Mouse (Mus musculus) naive thymus-derived CD4-positive, alpha-beta T cell, adult 2 months (primary cell): ENCODE measurements around the gene Rbl2.

Experiments
- DNase-seq: peaks from one replicate; pipeline ENCODE4 v3.0.0-alpha.2; 2011; ENCODE audit warnings: low read depth

The Rbl2 gene

DNA sequence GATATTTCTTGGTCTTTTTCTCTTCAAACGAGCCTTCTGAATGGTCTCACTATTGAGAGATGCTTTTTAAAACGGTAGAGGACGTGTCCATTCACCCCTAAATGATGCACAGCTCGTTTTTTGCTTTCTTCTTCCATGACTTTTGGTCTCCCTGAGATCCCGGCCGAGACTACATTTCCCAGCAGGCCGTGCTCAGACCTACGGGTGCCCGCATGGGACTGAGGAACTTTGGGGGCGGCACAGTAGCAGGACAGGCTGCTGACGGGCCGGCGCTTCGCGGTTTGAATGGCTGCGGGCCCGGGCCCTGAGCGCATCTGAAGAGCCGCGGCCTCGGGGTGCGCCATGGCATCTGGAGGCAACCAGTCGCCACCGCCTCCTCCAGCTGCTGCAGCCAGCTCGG lies at the start of gene Rbl2:
TSS of gene Rbl2 (plus strand) at position 224 of the 400 bp plus-strand sequence.
- peak; percentile 92 for DNase-seq

DNA sequence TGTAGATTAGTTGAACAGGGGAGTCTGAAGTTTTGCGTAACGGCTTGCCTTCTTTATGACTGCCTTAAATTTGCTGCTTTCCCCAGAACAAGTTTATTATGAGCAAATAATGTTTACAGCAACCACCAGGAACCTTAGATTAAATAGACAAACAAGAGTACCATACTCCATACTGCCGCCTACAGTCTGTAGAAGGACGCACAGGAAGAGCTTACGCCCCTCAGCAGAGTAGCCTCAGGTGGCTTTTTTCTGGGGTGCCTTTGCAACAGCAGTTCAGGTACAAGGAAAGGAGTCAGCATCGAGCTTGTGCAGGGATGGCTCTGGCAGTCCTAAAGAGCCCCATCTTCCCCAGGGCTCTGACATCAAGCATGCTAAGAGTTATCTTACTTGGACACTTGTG lies 35.4 kb upstream of the Rbl2 start:
- no peak for DNase-seq

DNA sequence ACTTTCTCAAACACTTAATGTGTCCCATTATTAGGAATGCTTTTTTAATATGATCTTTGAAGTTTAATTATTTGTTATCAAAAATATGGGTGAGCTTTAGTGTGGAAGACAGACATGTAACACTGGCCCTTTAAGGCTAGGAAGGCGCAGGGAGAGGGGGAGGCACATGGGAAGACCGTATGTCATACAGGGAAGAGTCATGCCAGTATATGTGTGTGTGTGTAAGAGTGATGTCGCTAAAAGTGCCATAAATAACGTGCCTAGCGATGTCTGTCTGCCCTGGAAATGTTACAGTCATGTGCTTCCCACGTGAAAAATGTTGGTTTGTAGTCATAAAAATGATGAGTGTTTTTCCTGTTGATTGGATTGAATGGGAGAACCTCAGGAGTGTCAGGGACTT lies 33.0 kb upstream of the Rbl2 start:
- DNase-seq: no peak

DNA sequence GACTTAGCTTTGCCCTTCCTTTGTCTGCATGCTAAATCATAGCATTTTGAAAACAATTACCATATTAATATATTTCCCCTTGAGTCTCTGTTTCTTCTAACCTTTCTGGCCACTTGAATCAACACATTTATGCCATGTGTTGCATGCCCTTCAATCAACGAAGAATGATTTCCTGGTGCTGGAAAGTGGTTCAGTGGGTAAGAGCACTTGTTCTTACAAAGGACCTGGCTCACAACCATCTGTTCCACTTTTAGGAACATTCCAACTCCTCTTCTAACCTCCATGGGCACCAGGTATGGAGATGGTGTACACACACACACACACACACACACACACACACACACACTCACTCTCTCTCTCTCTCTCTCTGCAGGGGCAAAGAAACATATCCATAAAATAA lies 31.2 kb upstream of the Rbl2 start:
- DNase-seq: no peak

DNA sequence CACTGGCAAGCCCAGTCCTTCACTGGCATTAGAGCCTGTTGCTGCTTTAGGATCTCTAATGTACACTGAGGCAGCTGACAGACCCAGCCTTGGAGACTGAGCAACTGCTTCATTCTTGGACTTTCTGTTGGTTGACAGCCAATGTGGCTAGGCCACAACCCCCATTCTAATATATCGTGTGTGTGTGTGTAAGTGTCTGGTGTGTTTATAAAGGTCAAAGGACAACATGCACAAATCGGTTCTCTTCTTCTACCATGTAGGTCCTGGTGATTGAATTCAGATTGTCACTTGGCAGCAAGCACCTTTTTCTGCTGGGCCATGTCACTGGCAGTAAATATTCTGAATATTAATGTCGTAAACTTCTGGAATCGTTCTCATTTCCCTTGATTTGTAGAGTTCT lies 23.5 kb upstream of the Rbl2 start:
- DNase-seq: no peak

DNA sequence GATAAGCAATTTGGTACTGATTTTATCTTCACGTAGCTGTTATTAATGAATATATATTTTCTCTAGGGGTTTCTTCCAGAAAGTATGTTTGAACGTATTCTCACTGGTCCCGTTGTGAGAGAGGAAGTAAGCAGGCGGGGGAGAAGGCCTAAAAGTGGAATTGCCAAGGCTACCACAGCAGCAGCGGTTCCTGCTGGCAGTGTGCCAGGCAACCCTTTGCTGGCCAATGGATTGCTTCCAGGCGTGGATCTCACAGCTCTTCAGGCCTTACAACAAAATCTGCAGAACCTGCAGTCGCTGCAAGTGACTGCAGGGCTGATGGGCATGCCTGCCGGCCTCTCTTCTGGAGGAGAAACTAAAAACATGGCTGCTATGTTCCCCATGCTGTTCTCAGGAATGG lies 18.8 kb upstream of the Rbl2 start:
- no peak for DNase-seq

DNA sequence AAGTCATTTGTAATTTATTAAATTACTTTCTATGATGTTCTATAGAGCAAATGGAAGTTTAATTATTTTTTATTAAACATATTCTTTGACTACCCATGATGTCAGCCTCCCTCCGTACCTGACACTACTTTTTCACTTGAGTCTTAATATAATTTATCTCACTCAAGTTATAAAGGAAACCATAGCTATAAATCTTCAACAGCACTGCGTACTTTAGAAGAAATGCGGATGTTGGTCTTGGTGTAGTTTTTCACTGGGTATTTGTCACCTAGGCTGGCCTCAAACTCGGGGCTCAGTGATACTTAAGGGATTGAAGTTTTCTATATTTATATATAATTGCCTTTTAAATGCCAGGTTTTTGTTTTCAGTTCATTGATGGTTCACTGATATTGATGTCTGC lies 15.4 kb upstream of the Rbl2 start:
- no peak for DNase-seq

DNA sequence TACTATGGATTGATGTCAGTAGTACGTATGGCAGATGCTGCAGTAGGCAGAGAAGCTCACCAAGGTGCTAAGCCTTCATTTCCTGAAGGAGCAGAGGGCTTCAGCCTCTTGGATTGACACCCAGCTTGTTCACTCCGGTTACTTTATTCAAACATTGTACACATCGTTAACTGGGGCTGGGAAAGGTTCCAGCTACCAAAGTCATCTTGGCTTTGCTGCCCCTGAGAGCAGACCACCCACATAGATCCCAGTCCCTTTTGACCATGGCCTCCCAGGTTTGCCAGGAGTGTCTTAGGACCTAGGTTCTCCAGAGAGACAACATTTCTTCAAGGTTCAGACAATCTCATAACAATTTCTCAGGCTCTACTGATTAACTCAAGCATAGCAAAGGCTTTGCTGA lies 13.0 kb upstream of the Rbl2 start:
- no peak for DNase-seq

DNA sequence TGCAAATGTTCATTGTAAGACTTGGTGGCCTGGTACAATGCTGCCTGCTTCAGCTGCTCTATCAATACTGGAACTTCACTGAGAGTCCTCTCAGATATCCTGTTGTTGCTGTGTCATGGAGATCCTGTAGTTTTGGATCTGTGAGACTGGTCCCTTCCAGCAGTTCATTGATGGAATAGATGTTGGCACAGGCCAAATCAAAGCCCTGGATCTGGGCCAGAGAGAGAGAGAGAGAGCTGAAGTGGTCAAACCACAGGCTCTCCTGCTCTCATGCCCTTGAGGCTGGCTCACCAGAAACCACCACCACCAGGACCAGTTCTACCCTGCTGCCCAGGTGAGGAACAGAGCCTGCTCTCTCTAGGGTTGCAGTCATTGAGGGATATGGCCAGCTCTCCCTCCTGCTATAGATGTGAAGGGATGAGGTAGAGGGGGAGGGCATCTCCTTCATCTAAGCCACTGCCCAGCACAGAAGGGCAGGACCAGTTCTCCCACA lies 10.7 kb upstream of the Rbl2 start:
- DNase-seq: no peak

DNA sequence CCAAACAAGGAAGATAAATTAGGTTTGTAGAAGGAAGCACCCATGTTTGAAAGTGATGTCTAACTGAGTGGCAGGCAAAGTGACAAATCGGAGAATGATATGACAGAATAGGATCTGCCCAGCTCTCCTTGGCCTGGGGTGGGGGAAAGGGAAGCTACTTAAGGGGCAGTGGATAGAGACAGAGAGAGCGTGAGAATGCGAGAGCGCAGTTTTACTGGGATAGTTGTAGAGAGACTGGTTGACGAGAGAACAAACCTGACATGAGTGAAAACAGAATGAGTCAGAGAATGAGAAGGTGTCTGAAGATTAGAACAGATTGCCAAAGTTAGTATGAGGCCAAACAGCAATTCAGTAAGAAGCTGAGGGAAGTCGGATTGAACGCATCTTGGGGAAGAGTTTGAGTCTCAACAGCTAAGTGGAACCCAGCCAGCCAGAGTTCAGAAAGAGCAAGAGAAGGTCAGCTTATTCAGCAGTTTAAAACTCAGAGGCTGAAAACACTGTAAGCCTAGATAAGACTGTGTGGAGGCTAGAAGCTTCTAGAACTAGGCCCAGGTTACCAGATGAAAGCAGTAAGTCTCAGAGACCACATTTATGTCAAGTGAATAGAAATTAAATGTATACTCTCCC lies 9.9 kb upstream of the Rbl2 start:
- no peak for DNase-seq

DNA sequence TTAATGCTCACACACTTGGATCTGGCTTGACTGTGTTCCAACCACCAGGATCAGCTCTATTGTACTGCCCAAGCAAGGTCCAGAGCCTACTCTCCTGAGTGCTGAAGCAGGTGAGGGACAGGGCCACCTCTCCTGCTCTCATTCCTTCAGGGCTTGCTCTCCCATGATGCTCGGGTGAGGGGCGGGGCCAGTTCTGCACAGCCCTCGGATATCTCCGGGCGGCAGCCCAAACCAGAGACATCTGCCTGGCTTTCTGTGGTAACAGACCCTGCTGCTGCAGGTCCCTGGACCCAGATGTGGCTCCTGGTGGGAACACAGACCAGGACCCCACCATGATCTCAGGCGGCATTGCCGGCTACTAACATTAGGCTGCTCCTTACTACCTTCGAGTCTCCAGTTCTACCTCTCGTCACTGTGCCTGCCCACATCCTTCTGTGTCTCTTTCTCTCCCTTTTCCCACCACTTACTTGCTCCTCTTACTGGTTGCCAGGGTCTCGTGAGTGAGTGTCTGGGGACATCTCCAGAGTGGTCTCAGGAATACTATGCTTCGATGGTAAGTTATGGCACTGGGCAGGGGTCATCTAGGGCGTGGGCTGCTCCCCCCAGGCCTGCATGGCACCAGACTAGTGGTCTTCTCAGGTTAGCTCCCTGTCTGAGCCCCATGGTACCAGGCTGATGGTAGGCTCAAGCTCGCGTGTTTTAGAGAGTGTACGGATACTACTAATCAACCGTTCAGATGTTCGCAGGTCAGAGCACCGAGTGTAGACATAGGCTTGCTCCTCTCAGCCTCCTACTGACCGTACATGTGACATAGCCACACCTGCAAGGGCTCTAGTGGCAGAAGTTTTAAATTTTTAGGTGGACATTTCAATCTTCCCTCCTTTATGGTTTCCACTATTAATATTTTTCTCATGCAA lies 9.0 kb upstream of the Rbl2 start:
- no peak for DNase-seq

DNA sequence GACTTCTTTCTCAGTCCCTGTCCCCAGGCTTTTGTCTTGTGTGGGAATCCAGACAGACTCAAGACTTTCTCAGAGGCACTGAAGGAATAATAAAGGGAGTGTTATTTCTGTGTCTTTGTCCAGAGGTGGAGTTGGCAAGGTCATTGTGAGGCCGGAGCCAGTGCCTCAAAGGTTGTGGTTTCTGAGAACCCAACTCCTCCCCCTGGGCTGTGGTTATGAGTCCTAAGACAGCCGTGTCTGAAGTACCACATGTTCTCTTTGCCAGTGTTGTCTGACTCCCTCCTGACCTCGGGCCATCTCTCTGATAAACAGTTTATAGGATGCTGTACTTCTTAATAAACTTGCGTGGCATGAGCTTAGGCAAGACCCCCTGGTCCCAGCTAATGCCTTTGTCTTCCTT lies 4.7 kb upstream of the Rbl2 start:
- no peak for DNase-seq

DNA sequence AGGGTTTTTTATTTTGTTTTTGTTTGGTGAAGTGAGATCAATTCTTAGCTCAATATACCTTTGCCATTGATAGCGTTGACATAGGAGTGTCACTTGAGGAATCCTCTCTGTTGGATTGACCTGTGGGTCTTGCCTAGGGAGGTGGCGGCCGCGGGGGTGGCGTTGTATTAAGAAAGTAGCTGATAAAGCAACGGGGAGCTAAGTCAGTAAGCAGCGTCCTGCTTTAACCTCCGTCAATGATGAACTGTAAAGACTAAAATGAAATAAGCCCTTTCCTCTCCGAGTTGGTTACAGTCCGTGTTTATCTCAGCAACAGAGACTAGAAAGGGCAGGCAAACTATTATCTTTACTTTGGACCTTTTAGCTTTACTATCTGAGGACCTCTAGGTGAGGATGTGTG lies 450 bp upstream of the Rbl2 start:
- DNase-seq: no peak

DNA sequence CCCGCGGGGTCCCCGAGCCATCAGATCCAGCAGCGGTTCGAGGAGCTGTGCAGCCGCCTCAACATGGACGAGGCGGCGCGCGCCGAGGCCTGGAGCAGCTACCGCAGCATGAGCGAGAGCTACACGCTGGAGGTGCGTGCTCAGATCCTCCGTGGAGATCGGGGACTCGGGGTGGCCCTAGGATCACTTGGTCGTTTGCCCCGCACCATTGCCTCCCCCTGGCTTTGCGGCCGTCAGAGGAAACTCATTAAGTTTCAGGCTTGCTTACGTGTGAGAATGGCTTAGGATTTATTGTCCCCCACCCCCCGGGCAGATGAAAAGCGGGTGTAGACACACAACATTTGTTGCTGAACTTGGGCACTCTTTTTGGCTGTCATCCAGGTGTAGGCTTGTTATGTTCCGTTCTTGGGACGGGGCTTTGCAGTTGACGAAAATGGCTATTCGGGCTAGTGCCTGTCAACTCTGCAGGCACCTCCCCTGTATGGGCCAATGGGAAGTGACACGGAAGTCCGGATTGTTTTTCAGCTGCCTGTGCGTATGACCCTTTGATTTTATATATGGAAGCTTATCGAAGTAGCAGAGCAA lies 510 bp downstream of the Rbl2 start:
- peak; percentile 93 for DNase-seq

DNA sequence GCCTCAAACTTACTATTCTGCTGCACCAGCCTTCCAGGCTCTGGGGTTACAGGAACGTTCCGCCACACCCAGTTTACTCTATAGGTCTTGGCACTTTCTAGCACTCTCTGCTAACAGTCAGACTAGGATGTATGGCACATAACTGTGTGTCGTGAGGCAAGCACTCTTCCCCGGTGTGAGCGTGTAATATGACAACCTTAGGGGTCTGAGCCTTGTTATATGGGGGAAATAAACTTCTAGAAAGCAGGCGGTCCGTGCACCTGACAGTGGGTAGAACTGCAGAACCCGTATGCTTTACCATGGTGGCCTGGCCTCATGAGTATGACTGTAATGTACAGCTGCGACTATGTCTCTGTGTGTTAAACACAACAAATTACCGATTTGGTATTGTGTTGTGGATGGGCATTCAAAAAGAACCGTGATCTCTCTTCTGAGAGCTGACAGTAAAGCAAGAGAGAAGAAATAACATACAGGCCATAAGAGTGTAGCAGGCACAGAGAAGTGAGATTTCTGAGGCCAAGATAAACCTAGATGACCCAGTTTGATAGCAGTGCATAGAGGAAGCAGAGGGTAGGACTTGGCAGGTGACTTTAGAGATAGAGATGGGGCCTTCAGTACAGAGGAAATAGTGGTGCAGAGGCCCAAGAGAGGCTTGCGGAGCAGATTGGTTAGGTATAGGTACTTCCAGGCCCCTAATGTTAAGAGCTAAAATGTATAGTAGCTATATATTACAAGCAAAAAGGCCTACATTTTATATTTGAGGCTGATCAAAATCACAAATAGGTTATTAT lies 7.4 kb downstream of the Rbl2 start:
- peak; percentile 41 for DNase-seq

DNA sequence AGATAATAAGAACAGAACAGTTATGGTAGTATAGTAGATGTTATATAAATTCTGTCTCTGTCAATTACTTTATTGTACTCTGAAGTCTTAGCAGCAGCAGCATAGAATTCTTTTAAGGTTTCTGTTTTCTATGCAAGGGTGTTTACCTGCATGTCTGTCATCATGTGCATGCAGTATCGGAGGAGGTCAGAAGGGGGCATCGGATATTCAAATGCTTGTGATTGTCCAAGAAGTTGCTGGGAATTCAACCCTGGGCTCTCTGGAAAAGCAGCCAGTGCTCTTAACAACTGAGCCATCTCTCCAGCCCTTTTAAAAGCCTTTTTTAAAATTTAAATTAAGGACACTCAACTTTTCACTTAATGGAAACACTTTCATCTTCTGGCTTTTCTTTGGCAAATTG lies 9.8 kb downstream of the Rbl2 start:
- no peak for DNase-seq

DNA sequence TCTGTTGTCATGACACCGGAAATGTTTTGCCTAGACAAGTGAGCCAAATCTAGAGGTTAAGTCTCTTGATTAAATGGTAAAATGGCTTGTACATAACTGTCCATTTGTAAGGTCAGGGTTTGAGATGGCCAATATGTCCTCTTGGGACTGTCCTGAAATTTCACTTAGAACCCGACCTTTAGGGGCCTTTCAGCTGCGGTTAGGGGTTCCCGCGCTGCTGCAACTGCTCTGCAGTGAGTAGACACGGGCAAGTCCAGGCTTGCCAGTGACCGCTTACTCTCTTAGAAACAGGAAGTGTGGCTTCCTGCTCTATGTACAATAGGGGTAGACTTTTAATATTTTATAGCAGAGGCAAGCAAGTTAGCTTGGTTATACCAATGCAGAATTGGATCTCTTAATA lies 12.1 kb downstream of the Rbl2 start:
- DNase-seq: peak; percentile 32

DNA sequence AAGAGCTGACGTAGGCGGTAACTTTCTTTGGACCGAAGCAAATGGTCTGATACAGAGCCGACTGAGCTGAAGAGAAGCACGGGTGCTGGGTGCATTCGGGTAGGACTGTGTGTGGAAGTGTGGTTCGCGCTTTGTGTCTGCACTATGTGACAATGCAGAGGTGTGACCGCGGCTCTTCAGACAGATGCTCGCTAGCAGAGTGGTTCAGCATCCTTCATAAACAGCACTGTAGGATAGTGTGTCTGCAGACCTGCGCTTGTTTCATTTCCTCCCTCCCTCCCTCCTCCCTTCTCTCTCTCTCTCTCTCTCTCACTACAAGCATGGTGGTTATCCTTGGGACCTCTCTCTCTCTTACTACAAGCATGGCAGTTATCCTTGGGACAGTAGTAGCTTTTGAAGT lies 12.6 kb downstream of the Rbl2 start:
- DNase-seq: no peak

DNA sequence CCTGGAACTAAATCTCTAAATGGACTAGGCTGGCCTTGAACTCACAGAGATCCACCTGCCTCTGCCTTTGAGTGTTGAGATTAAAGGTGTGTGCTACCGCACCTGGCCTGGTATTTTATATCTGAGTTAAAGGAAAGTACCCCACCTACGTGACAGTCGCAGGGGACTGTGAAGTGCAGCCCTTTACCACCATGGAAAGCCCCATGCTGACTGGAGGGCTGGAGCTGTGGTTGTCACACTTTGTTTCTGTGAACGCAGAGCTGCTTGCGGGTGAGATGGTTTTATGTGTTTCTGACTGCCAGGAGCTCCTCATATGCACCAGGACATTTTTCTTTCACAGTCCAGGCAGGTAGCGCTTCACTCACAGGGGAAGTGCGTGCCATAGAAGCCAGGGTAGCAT lies 18.6 kb downstream of the Rbl2 start:
- no peak for DNase-seq

DNA sequence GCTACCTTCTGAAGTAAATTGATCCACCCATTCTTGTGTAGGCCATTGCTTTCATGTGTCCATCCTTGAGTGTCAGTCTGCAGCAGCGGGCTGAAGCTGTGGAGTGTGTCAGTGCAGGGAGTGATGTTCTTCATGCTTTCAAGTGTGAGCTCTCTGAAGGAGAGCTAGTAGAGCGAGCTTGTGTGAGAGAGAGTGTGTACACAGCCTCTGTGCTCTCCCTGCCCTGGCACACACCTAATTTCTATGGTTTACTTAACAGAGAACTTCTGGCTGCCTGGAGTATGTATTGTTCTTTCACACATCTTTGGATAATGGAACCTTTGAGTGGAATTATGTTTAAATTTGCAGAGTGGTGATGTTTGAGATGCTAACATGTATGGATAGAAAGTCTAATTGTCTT lies 19.7 kb downstream of the Rbl2 start:
- no peak for DNase-seq

DNA sequence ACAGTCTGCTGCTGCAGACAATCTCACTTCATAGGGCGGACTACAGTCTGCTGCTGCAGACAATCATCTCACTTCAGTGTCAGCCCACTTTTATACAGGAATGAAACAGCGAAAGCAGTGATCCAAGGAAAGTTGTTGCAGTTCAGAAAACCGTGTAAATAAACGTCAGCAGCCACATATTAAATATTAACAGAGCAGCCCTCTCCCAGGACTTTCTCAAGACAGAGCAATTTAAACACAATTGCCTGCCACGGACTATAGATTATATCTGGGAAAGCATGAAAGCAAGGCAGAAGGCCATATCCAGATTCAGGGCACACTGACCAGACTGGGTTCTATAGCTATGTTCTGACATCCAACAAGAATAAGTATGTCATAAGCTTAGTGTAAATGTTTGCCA lies 24.3 kb downstream of the Rbl2 start:
- DNase-seq: no peak

DNA sequence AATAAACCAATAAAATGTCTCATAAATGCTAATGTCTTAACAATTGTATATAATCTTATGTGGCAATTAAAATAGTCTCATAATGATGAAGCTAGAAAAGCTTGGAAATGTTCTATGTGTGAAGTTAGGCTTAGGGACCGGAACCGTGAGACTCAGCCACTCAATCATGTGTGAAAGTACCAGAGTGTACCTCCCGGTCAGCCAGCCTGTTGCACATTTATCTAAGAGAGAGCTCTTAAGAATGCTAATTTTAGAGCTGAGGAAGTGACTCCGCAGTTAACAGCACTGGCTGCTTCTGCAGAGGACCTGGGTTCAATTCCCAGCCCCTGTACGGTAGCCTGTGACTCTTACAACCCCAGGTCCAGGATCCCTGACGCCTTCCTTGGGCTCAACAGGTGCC lies 28.2 kb downstream of the Rbl2 start:
- no peak for DNase-seq
